Mouse (Mus musculus): ENCODE data around the gene Fam71e2. TPM values are rescaled to one million over a fixed set of nuclear protein-coding genes. Genes with fewer than 3 reads are reported as not detected.

Gene Fam71e2
- polyA plus RNA-seq, 1 experiment from 2014 or later = not detected

- no peak for DNase-seq (ENCODE audit: low read depth, low spot score)
- ChIA-PET POLR2A (no interaction called here), CTCF (interaction anchor here (1.0 to 1.1 kb wide), 2 partner anchors 15 to 36 kb away, joined by 3 read pairs; no protein-coding TSS in a partner anchor)
- H3K27me3 ChIP-seq = no peaks in the 10 kb centered on the region
- in situ Hi-C loops (cut with MboI; ENCODE audit: low pct_unique_long_range_greater_than_20kb) = no loop called here
- TF ChIP-seq CTCF (IDR thresholded peaks at IDR 0.05) = no peak
- ATAC-seq = no peak
Observed at GRCm38 (mm10) chr7:4782130-4782529, 11.0 kb upstream of the Fam71e2 start.

- ChIA-PET CTCF (no interaction called here), POLR2A (interaction anchor here (0.5 to 1.8 kb wide), 4 partner anchors 27 to 87 kb away, joined by 3 to 5 read pairs (median 3); partner anchors contain the start of gene Cox6b2)
- TF ChIP-seq CTCF (IDR thresholded peaks at IDR 0.05) = no peak
- in situ Hi-C loops (cut with MboI; ENCODE audit: low pct_unique_long_range_greater_than_20kb) = no loop called here
- no peaks in the 10 kb centered on the region for H3K27me3 ChIP-seq
- ATAC-seq (no peak), DNase-seq (ENCODE audit: low read depth, low spot score) (no peak)
Observed at GRCm38 (mm10) chr7:4779921-4780320, 8.8 kb upstream of the Fam71e2 start.

GRCm38 (mm10) chr7:4777851-4778637 is 6.9 kb upstream of the Fam71e2 start:
- ChIA-PET CTCF (interaction anchor here (1.0 kb wide), 1 partner anchor 38 kb away, joined by 3 read pairs; the partner anchor contains the start of gene Kmt5c), POLR2A (interaction anchor here (1.8 kb wide), 1 partner anchor 33 kb away, joined by 5 read pairs; no protein-coding TSS in a partner anchor)
- no peaks in the 10 kb centered on the region for H3K27me3 ChIP-seq
- DNase-seq (ENCODE audit: low read depth, low spot score) (no peak), ATAC-seq (no peak)
- in situ Hi-C loops (cut with MboI; ENCODE audit: low pct_unique_long_range_greater_than_20kb) = no loop called here
- no peak for TF ChIP-seq CTCF (IDR thresholded peaks at IDR 0.05)

- in situ Hi-C loops (cut with MboI; ENCODE audit: low pct_unique_long_range_greater_than_20kb) = no loop called here
- ChIA-PET POLR2A (interaction anchor here (1.4 kb wide), 1 partner anchor 12 kb away, joined by 4 read pairs; the partner anchor contains the start of gene Tmem238), CTCF (no interaction called here)
- no peak for DNase-seq (ENCODE audit: low read depth, low spot score)
- no peak for TF ChIP-seq CTCF (IDR thresholded peaks at IDR 0.05)
- no peaks in the 10 kb centered on the region for H3K27me3 ChIP-seq
- ATAC-seq = peak; percentile 7
Observed at GRCm38 (mm10) chr7:4776861-4777830, 6.0 kb upstream of the Fam71e2 start.

- CTCF ChIA-PET = no interaction called here
- in situ Hi-C loops (cut with MboI; ENCODE audit: low pct_unique_long_range_greater_than_20kb) = no loop called here
- no peak for DNase-seq (ENCODE audit: low read depth, low spot score)
- no peak for TF ChIP-seq CTCF (IDR thresholded peaks at IDR 0.05)
- no peak for ATAC-seq
- POLR2A ChIA-PET = interaction anchor here (0.5 to 1.4 kb wide), 3 partner anchors 13 to 113 kb away, joined by 3 to 4 read pairs (median 3); partner anchors contain the start of gene Tmem238
- H3K27me3 ChIP-seq = no peaks in the 10 kb centered on the region
Observed at GRCm38 (mm10) chr7:4776131-4776530, 5.0 kb upstream of the Fam71e2 start.

GRCm38 (mm10) chr7:4764946-4765710 is 6.0 kb downstream of the Fam71e2 start:
- CTCF ChIA-PET = interaction anchor here (1.2 kb wide), 2 partner anchors 14 to 25 kb away, joined by 3 to 6 read pairs; partner anchors contain the start of gene Tmem238
- in situ Hi-C loops (cut with MboI; ENCODE audit: low pct_unique_long_range_greater_than_20kb) = no loop called here
- POLR2A ChIA-PET = interaction anchor here (0.6 to 1.0 kb wide), 2 partner anchors 31 to 254 kb away, joined by 3 to 4 read pairs; no protein-coding TSS in a partner anchor
- no peak for TF ChIP-seq CTCF (IDR thresholded peaks at IDR 0.05)
- ATAC-seq (no peak), DNase-seq (ENCODE audit: low read depth, low spot score) (no peak)
- H3K27me3 ChIP-seq = peaks cover 6% of the 10 kb centered on the region

- no peak for TF ChIP-seq CTCF (IDR thresholded peaks at IDR 0.05)
- DNase-seq (ENCODE audit: low read depth, low spot score) = no peak
- H3K27me3 ChIP-seq = no peaks in the 10 kb centered on the region
- no peak for ATAC-seq
- CTCF ChIA-PET = no interaction called here
- POLR2A ChIA-PET = no interaction called here
- in situ Hi-C loops (cut with MboI; ENCODE audit: low pct_unique_long_range_greater_than_20kb) = no loop called here
Observed at GRCm38 (mm10) chr7:4759670-4760069, 11.4 kb downstream of the Fam71e2 start.

- in situ Hi-C loops (cut with MboI; ENCODE audit: low pct_unique_long_range_greater_than_20kb) = no loop called here
- TF ChIP-seq CTCF (IDR thresholded peaks at IDR 0.05) = no peak
- ChIA-PET CTCF (no interaction called here), POLR2A (interaction anchor here (0.6 to 1.4 kb wide), 4 partner anchors 10 to 26 kb away, joined by 3 to 4 read pairs (median 3); no protein-coding TSS in a partner anchor)
- no peaks in the 10 kb centered on the region for H3K27me3 ChIP-seq
- no peak for DNase-seq (ENCODE audit: low read depth, low spot score)
- ATAC-seq = no peak
Observed at GRCm38 (mm10) chr7:4752821-4753570, 18.1 kb downstream of the Fam71e2 start, which contains the start of gene Cox6b2. Gene Cox6b2 (minus strand): TSS chr7:4753094.
